Mouse (Mus musculus): ENCODE measurements around the gene Cltc. TPM values are rescaled to one million over a fixed set of nuclear protein-coding genes. Genes with fewer than 3 reads are reported as not detected.

Gene Cltc
- polyA plus RNA-seq, 1 experiment from 2014 or later = 301 TPM

DNA sequence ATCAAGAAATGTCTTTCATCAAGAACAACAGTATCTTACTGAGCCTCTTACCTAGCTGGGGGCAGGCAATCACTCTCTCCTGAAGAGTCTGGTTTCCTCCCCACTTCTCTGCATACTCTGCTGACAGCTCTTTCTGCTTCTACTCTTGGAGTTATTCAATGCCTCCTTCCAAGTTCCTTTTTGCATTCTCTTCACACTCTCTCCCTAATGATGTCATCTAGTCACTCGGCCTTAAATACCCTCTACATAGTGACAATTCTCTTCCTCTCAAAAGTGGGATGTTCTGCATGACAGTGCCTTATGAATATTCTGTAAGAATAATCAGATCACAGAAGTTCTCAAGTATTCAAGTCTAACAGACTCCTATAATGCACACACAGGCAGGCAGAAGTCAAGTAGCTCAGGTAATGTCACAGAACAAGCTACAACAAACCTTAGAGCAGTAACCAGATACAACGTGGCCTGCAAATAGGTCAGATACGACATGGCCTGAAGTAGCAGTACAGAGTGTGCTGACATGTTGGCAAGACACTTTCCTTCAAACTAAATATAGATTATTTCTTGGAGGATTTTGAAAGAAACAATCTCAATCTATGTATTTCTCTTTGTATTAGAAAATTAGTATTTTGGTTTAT lies 86.2 kb downstream of the Cltc start:
- ATAC-seq (no peak), DNase-seq (ENCODE audit: low read depth, low spot score) (no peak)
- POLR2A ChIA-PET = no interaction called here
- CTCF ChIA-PET = interaction anchor here (0.6 to 1.2 kb wide), 2 partner anchors 10 to 12 kb away, joined by 3 read pairs; no protein-coding TSS in a partner anchor
- TF ChIP-seq CTCF (IDR thresholded peaks at IDR 0.05) = no peak
- in situ Hi-C loops (cut with MboI; ENCODE audit: low pct_unique_long_range_greater_than_20kb) = loop anchor here (25.0 kb wide), 1 partner anchor 459 kb away; the partner anchor contains the start of gene Brip1
- H3K27me3 ChIP-seq = no peaks in the 10 kb centered on the region

DNA sequence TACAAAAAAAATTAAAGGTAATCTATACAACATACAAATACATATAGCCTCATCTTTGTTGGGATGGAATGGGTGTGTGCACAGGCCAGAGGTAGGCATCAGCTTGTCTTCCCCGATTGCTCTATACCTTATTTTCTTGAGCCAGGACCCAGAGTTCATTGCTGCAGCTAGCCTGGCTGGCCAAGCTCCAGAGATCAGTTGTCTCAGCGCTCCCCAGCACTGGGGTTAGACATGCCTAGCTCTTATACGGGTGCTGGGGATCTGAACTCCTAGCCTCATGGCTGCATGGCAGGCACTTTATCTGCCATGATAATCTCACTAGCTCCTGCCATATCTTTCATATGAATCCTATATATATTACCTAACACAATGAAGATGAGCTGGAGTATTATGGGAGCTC lies 89.2 kb downstream of the Cltc start:
- in situ Hi-C loops (cut with MboI; ENCODE audit: low pct_unique_long_range_greater_than_20kb) = loop anchor here (25.0 kb wide), 1 partner anchor 456 kb away; the partner anchor contains the start of gene Brip1
- no peak for TF ChIP-seq CTCF (IDR thresholded peaks at IDR 0.05)
- CTCF ChIA-PET = interaction anchor here (1.0 to 1.3 kb wide), 3 partner anchors 11 to 16 kb away, joined by 3 read pairs; no protein-coding TSS in a partner anchor
- ATAC-seq (no peak), DNase-seq (ENCODE audit: low read depth, low spot score) (no peak)
- H3K27me3 ChIP-seq = no peaks in the 10 kb centered on the region
- POLR2A ChIA-PET = no interaction called here

DNA sequence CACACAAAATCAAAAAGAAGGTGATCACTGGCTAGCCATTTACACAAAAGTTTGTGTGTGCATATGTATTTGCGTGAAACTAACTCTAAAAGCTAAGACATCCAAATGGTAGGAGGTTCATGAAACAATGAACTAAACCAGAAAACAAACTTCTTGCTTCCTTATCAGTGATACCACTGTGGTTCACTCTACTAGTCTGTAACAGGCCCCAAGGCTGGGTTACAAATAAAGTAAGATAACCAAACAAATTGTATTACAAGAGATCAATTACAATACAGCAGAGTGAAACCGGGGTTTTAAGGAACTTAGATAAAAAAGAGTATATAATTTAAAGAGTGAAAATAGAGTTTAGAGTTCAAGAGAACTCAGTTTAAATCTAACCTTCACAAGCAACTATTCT lies 89.8 kb downstream of the Cltc start:
- in situ Hi-C loops (cut with MboI; ENCODE audit: low pct_unique_long_range_greater_than_20kb) = loop anchor here (25.0 kb wide), 1 partner anchor 455 kb away; the partner anchor contains the start of gene Brip1
- DNase-seq (ENCODE audit: low read depth, low spot score) (no peak), ATAC-seq (no peak)
- H3K27me3 ChIP-seq = no peaks in the 10 kb centered on the region
- no peak for TF ChIP-seq CTCF (IDR thresholded peaks at IDR 0.05)
- CTCF ChIA-PET = interaction anchor here (1.0 to 1.3 kb wide), 2 partner anchors 10 to 15 kb away, joined by 3 read pairs; no protein-coding TSS in a partner anchor
- POLR2A ChIA-PET = no interaction called here

DNA sequence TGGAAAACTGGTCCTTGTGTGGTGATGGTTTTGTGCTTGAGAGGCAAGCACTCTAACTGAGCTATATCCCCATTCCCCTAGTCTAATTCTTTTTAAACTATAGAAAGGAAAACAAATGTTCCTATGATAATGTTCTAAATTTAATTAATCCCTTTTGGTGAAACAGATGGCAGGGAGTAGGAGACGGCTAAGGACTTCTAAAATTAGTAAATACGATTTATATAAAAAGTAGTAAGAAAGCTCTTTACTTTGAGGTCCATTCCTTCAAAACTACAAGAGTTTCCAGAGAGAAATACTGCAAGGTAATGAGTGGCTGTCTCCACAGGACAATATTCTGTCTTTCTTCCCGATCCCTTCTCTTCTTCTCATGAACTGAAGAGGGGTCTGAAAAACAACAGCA lies 93.0 kb downstream of the Cltc start:
- ChIA-PET POLR2A (interaction anchor here (0.6 kb wide), 1 partner anchor 11 kb away, joined by 3 read pairs; no protein-coding TSS in a partner anchor), CTCF (interaction anchor here (2.4 kb wide), 1 partner anchor 17 kb away, joined by 6 read pairs; no protein-coding TSS in a partner anchor)
- no peak for TF ChIP-seq CTCF (IDR thresholded peaks at IDR 0.05)
- no peaks in the 10 kb centered on the region for H3K27me3 ChIP-seq
- DNase-seq (ENCODE audit: low read depth, low spot score) (no peak), ATAC-seq (no peak)
- in situ Hi-C loops (cut with MboI; ENCODE audit: low pct_unique_long_range_greater_than_20kb) = loop anchor here (25.0 kb wide), 1 partner anchor 452 kb away; the partner anchor contains the start of gene Brip1

DNA sequence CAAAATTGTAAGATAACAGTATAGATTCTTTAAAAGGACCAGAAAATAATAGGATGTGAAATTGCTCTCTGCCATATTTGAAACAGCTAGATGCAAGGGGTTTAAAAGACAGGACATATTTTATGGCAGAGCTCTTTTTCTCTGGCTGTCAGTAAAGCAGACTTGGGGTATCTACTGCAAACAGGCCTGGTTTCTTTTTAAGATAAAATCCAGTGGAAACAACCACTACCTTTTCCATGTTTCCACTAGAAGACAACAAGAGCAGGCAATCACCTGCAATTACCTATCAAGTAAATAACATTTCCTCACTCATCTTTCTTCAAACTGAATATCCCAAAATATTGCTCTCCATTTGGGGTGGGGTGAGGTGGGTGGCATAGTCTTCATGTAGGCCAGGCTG lies 93.4 kb downstream of the Cltc start:
- DNase-seq (ENCODE audit: low read depth, low spot score) (no peak), ATAC-seq (no peak)
- TF ChIP-seq CTCF (IDR thresholded peaks at IDR 0.05) = no peak
- no peaks in the 10 kb centered on the region for H3K27me3 ChIP-seq
- ChIA-PET CTCF (interaction anchor here (2.4 kb wide), 1 partner anchor 17 kb away, joined by 6 read pairs; no protein-coding TSS in a partner anchor), POLR2A (interaction anchor here (0.6 kb wide), 1 partner anchor 11 kb away, joined by 3 read pairs; no protein-coding TSS in a partner anchor)
- in situ Hi-C loops (cut with MboI; ENCODE audit: low pct_unique_long_range_greater_than_20kb) = loop anchor here (25.0 kb wide), 1 partner anchor 452 kb away; the partner anchor contains the start of gene Brip1

DNA sequence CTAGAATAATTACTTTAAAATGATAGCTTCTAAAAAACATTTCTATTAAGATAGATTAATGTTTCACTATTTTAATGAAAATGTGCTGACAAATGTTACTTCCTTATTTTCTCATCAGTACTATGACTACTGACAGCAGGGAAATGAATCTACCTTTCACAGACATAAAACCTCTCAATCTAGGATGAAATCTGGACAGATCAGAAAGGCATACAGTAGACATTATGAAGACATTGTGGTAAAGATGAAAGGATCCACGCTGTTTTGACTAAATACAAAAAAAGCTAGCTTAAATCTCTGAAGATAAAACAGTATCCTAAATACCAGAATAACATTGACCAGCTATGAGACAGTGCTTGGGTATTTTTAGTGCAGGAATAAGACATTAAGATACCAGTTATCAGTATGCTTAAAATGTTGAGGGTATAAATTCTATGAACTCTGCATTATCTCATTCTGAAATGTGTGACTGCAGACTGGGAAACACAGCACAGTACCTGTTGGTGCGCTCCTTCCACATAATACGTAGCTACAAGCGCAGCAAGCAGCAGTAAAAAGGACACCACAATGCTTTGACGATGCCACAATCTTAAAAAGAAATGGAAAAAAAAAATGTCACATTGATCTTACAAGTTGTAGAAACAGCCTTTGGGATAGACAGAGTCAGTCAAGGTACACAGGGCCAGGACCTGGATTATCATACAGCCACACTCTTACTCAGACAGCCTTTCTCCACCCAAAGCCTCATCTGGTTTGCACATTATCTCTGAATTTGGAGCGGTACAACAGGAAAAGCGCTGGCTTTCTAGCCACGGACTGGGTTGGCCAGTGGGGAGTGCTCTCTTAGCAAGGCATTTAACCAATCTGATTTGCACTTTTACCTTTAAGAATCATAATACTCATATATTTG lies 94.1 kb downstream of the Cltc start:
- DNase-seq (ENCODE audit: low read depth, low spot score) = no peak
- no peaks in the 10 kb centered on the region for H3K27me3 ChIP-seq
- CTCF ChIA-PET = interaction anchor here (1.3 to 2.4 kb wide), 2 partner anchors 10 to 18 kb away, joined by 4 to 6 read pairs; no protein-coding TSS in a partner anchor
- POLR2A ChIA-PET = interaction anchor here (0.6 kb wide), 1 partner anchor 10 kb away, joined by 3 read pairs; no protein-coding TSS in a partner anchor
- ATAC-seq = no peak
- in situ Hi-C loops (cut with MboI; ENCODE audit: low pct_unique_long_range_greater_than_20kb) = loop anchor here (25.0 kb wide), 1 partner anchor 451 kb away; the partner anchor contains the start of gene Brip1
- no peak for TF ChIP-seq CTCF (IDR thresholded peaks at IDR 0.05)

DNA sequence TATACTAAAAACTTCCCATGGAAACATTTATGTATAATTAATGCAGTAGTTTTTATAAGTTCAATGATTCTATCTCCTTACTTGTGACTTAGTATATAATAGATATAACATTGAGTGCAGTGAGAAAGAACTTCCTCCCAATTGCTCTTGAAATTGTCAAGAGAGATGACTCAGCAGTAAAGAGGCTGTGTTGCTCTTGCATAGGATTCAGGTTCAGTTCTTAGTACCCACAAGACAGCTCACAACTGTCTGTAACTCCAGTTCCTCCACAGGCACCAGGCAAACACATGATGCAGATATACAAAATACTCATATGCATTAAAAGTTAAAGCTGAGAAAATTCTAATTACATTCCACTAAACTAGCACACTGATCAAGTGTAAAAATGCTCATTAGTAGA lies 99.5 kb downstream of the Cltc start:
- DNase-seq (ENCODE audit: low read depth, low spot score) (no peak), ATAC-seq (no peak)
- TF ChIP-seq CTCF (IDR thresholded peaks at IDR 0.05) = no peak
- in situ Hi-C loops (cut with MboI; ENCODE audit: low pct_unique_long_range_greater_than_20kb) = loop anchor here (5.0 to 25.0 kb wide), 3 partner anchors 91 to 446 kb away; partner anchors contain the start of gene Brip1
- CTCF ChIA-PET = interaction anchor here (1.0 kb wide), 2 partner anchors 10 to 24 kb away, joined by 3 to 4 read pairs; no protein-coding TSS in a partner anchor
- POLR2A ChIA-PET = interaction anchor here (0.7 kb wide), 1 partner anchor 25 kb away, joined by 3 read pairs; no protein-coding TSS in a partner anchor
- no peaks in the 10 kb centered on the region for H3K27me3 ChIP-seq

DNA sequence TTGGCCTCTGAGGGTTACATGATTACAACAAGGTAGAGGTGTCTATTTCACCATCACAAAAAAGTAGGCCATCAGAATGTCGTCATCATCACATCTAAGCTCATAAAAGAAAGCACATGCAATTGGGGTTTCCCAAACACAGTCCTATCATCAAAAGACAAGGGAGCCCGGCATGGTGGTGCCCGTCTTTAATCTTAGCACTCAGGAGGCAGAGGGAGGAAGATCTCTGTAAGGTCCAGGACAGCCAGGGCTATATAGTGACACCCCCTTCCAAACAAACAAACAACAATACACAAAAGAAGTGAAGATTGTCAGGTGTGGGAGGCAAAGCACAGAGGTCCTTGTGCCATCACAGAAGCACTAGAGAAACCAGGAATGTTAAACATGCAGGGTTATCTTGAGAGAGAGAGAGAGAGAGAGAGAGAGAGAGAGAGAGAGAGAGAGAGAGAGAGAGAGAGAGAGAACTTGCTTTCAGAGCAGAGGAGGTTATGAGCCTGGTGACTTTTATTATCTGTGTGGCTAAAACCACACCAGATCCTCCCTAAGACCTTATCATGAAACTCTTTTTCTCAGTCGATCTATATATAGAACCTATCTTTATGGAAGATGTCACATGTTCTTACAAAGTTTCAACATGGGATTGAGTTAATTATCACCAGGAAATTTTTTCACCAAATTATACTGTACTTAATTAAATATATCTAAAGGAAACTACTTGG lies 100.4 kb downstream of the Cltc start:
- in situ Hi-C loops (cut with MboI; ENCODE audit: low pct_unique_long_range_greater_than_20kb) = loop anchor here (5.0 to 25.0 kb wide), 3 partner anchors 90 to 445 kb away; partner anchors contain the start of gene Brip1
- ChIA-PET POLR2A (interaction anchor here (0.9 to 1.0 kb wide), 2 partner anchors 39 to 82 kb away, joined by 3 read pairs; no protein-coding TSS in a partner anchor), CTCF (interaction anchor here (1.0 to 9.6 kb wide), 5 partner anchors 11 to 88 kb away, joined by 3 to 228 read pairs (median 4); no protein-coding TSS in a partner anchor)
- ATAC-seq = no peak
- no peak for TF ChIP-seq CTCF (IDR thresholded peaks at IDR 0.05)
- no peaks in the 10 kb centered on the region for H3K27me3 ChIP-seq
- no peak for DNase-seq (ENCODE audit: low read depth, low spot score)

DNA sequence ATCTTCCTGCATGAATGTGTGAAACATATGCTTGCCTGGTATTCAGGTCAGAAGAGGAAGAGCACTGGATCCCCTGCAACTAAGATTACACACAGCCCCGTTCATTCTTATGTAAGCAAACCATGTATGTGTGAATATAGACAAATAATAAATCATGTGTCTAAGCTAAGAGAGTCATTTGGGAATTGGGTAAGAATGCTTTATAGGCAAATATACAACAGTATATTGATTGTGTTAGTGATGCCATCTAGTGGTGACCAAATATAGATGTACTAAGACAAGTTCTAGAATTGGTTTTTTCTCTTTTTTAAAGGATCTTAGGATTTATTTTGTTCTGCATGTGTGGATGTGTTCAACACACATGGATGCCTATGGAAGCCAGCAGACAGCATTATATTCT lies 101.7 kb downstream of the Cltc start:
- POLR2A ChIA-PET = interaction anchor here (0.9 to 10.9 kb wide), 2 partner anchors 72 to 81 kb away, joined by 3 to 258 read pairs; no protein-coding TSS in a partner anchor
- no peaks in the 10 kb centered on the region for H3K27me3 ChIP-seq
- in situ Hi-C loops (cut with MboI; ENCODE audit: low pct_unique_long_range_greater_than_20kb) = loop anchor here (5.0 to 25.0 kb wide), 3 partner anchors 88 to 443 kb away; partner anchors contain the start of gene Brip1
- no peak for ATAC-seq
- peak; percentile 38 for TF ChIP-seq CTCF (IDR thresholded peaks at IDR 0.05)
- CTCF ChIA-PET = interaction anchor here (0.8 to 9.6 kb wide), 6 partner anchors 50 to 146 kb away, joined by 3 to 228 read pairs (median 3); no protein-coding TSS in a partner anchor
- no peak for DNase-seq (ENCODE audit: low read depth, low spot score)
